Mouse (Mus musculus): ENCODE data around the gene Gsg1l2. TPM values are rescaled to one million over a fixed set of nuclear protein-coding genes. Genes with fewer than 3 reads are reported as not detected.

Gsg1l2 gene
- polyA plus RNA-seq, 1 experiment from 2014 or later = not detected

GRCm38 (mm10) chr11:67738345-67738744 lies 36.1 kb upstream of the Gsg1l2 start:
- whole genome bisulfite sequencing = 79% methylated on average over 6 of the region's 6 CpGs
- ATAC-seq (ENCODE audit: low FRiP score, low TSS enrichment) = no peak
- H3K4me2 ChIP-seq (replicated peaks; ENCODE audit: low read depth) = no peak overlapping the region

GRCm38 (mm10) chr11:67738846-67739490 lies 35.4 kb upstream of the Gsg1l2 start:
- 60% methylated on average over 5 of the region's 5 CpGs for WGBS

More at GRCm38 (mm10) chr11:67738345-67738744, 36.1 kb upstream of the Gsg1l2 start:
- DNase-seq (ENCODE audit: low spot score) = no peak
- Histone ChIP-seq H3K36me3 (ENCODE audit: control insufficient read depth, insufficient read depth, low read length) (no peaks in the 10 kb centered on the region), H3K27me3 (ENCODE audit: control insufficient read depth, insufficient read depth, low read length) (no peaks in the 10 kb centered on the region), H3K4me1 (replicated peaks; ENCODE audit: control insufficient read depth, insufficient read depth) (no peaks in the 10 kb centered on the region), H3K9ac (ENCODE audit: low read length) (no peak overlapping the region), H3K27ac (replicated peaks) (no peak overlapping the region), H3K9me3 (ENCODE audit: control insufficient read depth, low read length) (no peaks in the 10 kb centered on the region), H3K4me3 (ENCODE audit: low read depth, low read length) (no peak overlapping the region)
- no peak for TF ChIP-seq EP300 (optimal IDR thresholded peaks at IDR 0.05)
- TF ChIP-seq CTCF (IDR thresholded peaks at IDR 0.05; ENCODE audit: low read depth) = no peak

GRCm38 (mm10) chr11:67741569-67741968 lies 32.8 kb upstream of the Gsg1l2 start:
- Histone ChIP-seq H3K9me3 (ENCODE audit: control insufficient read depth, low read length) (no peaks in the 10 kb centered on the region), H3K27ac (replicated peaks) (no peak overlapping the region), H3K36me3 (ENCODE audit: control insufficient read depth, insufficient read depth, low read length) (no peaks in the 10 kb centered on the region), H3K9ac (ENCODE audit: low read length) (no peak overlapping the region), H3K4me3 (ENCODE audit: low read depth, low read length) (no peak overlapping the region), H3K4me1 (replicated peaks; ENCODE audit: control insufficient read depth, insufficient read depth) (no peaks in the 10 kb centered on the region), H3K27me3 (ENCODE audit: control insufficient read depth, insufficient read depth, low read length) (no peaks in the 10 kb centered on the region), H3K4me2 (replicated peaks; ENCODE audit: low read depth) (no peak overlapping the region)
- DNase-seq (ENCODE audit: low spot score) (no peak), ATAC-seq (ENCODE audit: low FRiP score, low TSS enrichment) (no peak)
- TF ChIP-seq CTCF (IDR thresholded peaks at IDR 0.05; ENCODE audit: low read depth) (peak; percentile 51), EP300 (optimal IDR thresholded peaks at IDR 0.05) (no peak)

More at GRCm38 (mm10) chr11:67738846-67739490, 35.4 kb upstream of the Gsg1l2 start:
- Histone ChIP-seq H3K27ac (replicated peaks) (no peak overlapping the region), H3K4me3 (ENCODE audit: low read depth, low read length) (no peak overlapping the region), H3K4me1 (replicated peaks; ENCODE audit: control insufficient read depth, insufficient read depth) (no peaks in the 10 kb centered on the region), H3K27me3 (ENCODE audit: control insufficient read depth, insufficient read depth, low read length) (no peaks in the 10 kb centered on the region), H3K36me3 (ENCODE audit: control insufficient read depth, insufficient read depth, low read length) (no peaks in the 10 kb centered on the region), H3K9me3 (ENCODE audit: control insufficient read depth, low read length) (no peaks in the 10 kb centered on the region), H3K4me2 (replicated peaks; ENCODE audit: low read depth) (no peak overlapping the region), H3K9ac (ENCODE audit: low read length) (no peak overlapping the region)
- ATAC-seq (ENCODE audit: low FRiP score, low TSS enrichment) (no peak), DNase-seq (ENCODE audit: low spot score) (no peak)
- TF ChIP-seq CTCF (IDR thresholded peaks at IDR 0.05; ENCODE audit: low read depth) = no peak

- WGBS = 100% methylated on average over 1 of the region's 1 CpGs
- Histone ChIP-seq H3K36me3 (ENCODE audit: control insufficient read depth, insufficient read depth, low read length) (no peaks in the 10 kb centered on the region), H3K4me3 (ENCODE audit: low read depth, low read length) (no peak overlapping the region), H3K4me2 (replicated peaks; ENCODE audit: low read depth) (no peak overlapping the region), H3K9me3 (ENCODE audit: control insufficient read depth, low read length) (no peaks in the 10 kb centered on the region), H3K27ac (replicated peaks) (no peak overlapping the region), H3K9ac (ENCODE audit: low read length) (no peak overlapping the region), H3K4me1 (replicated peaks; ENCODE audit: control insufficient read depth, insufficient read depth) (no peaks in the 10 kb centered on the region), H3K27me3 (ENCODE audit: control insufficient read depth, insufficient read depth, low read length) (no peaks in the 10 kb centered on the region)
- TF ChIP-seq EP300 (optimal IDR thresholded peaks at IDR 0.05) (no peak), CTCF (IDR thresholded peaks at IDR 0.05; ENCODE audit: low read depth) (no peak)
- ATAC-seq (ENCODE audit: low FRiP score, low TSS enrichment) (no peak), DNase-seq (ENCODE audit: low spot score) (no peak)
Measured at GRCm38 (mm10) chr11:67756287-67756686, 18.1 kb upstream of the Gsg1l2 start.

GRCm38 (mm10) chr11:67757373-67758167 lies 16.8 kb upstream of the Gsg1l2 start:
- H3K4me1 ChIP-seq (replicated peaks; ENCODE audit: control insufficient read depth, insufficient read depth) = no peaks in the 10 kb centered on the region
- no peaks in the 10 kb centered on the region for H3K9me3 ChIP-seq (ENCODE audit: control insufficient read depth, low read length)
- no peak overlapping the region for H3K9ac ChIP-seq (ENCODE audit: low read length)
- DNase-seq (ENCODE audit: low spot score) = no peak
- no peaks in the 10 kb centered on the region for H3K27me3 ChIP-seq (ENCODE audit: control insufficient read depth, insufficient read depth, low read length)
- H3K27ac ChIP-seq (replicated peaks) = no peak overlapping the region
- 49% methylated on average over 15 of the region's 15 CpGs for WGBS
- no peak overlapping the region for H3K4me3 ChIP-seq (ENCODE audit: low read depth, low read length)
- no peak overlapping the region for H3K4me2 ChIP-seq (replicated peaks; ENCODE audit: low read depth)
- peak; percentile 35; the same call in 1 of the 2 replicates for ATAC-seq (ENCODE audit: low FRiP score, low TSS enrichment)
- no peaks in the 10 kb centered on the region for H3K36me3 ChIP-seq (ENCODE audit: control insufficient read depth, insufficient read depth, low read length)
- TF ChIP-seq EP300 (optimal IDR thresholded peaks at IDR 0.05) (no peak), CTCF (IDR thresholded peaks at IDR 0.05; ENCODE audit: low read depth) (peak; percentile 70)

DNA sequence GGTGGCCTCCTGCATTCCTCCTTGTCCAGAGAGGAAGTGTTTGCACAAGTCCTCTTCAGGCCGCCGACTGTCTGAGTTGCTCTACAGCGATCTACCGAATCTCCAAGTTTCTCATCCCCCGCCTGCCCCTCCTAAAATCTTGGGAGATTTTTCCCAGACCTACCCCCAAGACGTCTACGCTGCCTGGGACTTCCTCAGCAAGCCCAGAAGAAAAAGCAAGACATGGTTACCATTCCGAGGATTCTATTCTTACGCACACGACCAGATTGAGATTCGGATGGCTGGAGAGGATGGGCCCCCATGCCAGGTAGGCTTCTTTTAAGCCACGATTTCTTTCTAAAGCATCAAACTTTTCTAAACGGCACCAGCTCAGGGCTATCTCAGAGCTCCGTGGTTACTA lies 3.4 kb upstream of the Gsg1l2 start, which contains the start of gene Glp2r:
Glp2r (minus strand) TSS at position 101 of the 400 bp plus-strand sequence.
- no peak within 1 kb of the TSS for H3K27ac ChIP-seq (replicated peaks)
- WGBS = 71% methylated on average over 14 of the region's 14 CpGs
- DNase-seq (ENCODE audit: low spot score) (no peak), ATAC-seq (ENCODE audit: low FRiP score, low TSS enrichment) (no peak)
- no peaks in the 10 kb centered on the region for H3K36me3 ChIP-seq (ENCODE audit: control insufficient read depth, insufficient read depth, low read length)
- H3K4me1 ChIP-seq (replicated peaks; ENCODE audit: control insufficient read depth, insufficient read depth) = no peaks in the 10 kb centered on the region
- no peak within 1 kb of the TSS for H3K4me2 ChIP-seq (replicated peaks; ENCODE audit: low read depth)
- no peak within 1 kb of the TSS for H3K9ac ChIP-seq (ENCODE audit: low read length)
- TF ChIP-seq EP300 (optimal IDR thresholded peaks at IDR 0.05) (no peak), CTCF (IDR thresholded peaks at IDR 0.05; ENCODE audit: low read depth) (no peak)
- H3K4me3 ChIP-seq (ENCODE audit: low read depth, low read length) = no peak within 1 kb of the TSS
- H3K27me3 ChIP-seq (ENCODE audit: control insufficient read depth, insufficient read depth, low read length) = no peaks in the 10 kb centered on the region
- no peaks in the 10 kb centered on the region for H3K9me3 ChIP-seq (ENCODE audit: control insufficient read depth, low read length)
